Mouse (Mus musculus) heart, embryonic 12.5 days (tissue): ENCODE measurements at regions not wholly inside any gene's neighbourhood (a gene's known extent, or its start where the extent isn't known, plus 50 kb on each side); places are given as distances from the start of the nearest gene placed in this dataset.

ENCODE experiments used
- ATAC-seq: fragments of 200-750 bp; cut with Nextera tagmentation; 2 replicates; pipeline ENCODE4 v1.8.0; 2017; ENCODE audit warnings: moderate TSS enrichment, moderate library complexity; ENCODE audit not compliant: insufficient number of reproducible peaks, low FRiP score
- H3K27ac ChIP-seq: fragments of 300-500 bp; sonication (generic); 2 replicates; pipeline ENCODE4 v1.5.1; 2016; ENCODE audit warnings: mild to moderate bottlenecking, moderate library complexity; ENCODE audit not compliant: poor library complexity, severe bottlenecking
- H3K27me3 ChIP-seq: fragments of 300-500 bp; sonication (generic); replicated peaks from 2 replicates; pipeline ENCODE4 v1.6.1; 2016; ENCODE audit warnings: mild to moderate bottlenecking, moderate library complexity
- H3K36me3 ChIP-seq: fragments of 300-500 bp; sonication (generic); 2 replicates; pipeline ENCODE4 v1.6.1; 2016; ENCODE audit warnings: mild to moderate bottlenecking, moderate library complexity
- H3K4me1 ChIP-seq: fragments of 300-500 bp; sonication (generic); replicated peaks from 2 replicates; pipeline ENCODE4 v1.6.1; 2016; ENCODE audit warnings: mild to moderate bottlenecking
- H3K4me2 ChIP-seq: fragments of 300-500 bp; sonication (generic); 2 replicates; pipeline ENCODE4 v1.6.1; 2016; ENCODE audit warnings: mild to moderate bottlenecking, moderate library complexity
- H3K4me3 ChIP-seq: fragments of 300-500 bp; sonication (generic); 2 replicates; pipeline ENCODE4 v1.5.1; 2016; ENCODE audit warnings: mild to moderate bottlenecking
- H3K9ac ChIP-seq: fragments of 300-500 bp; sonication (generic); 2 replicates; pipeline ENCODE4 v1.6.1; 2016; ENCODE audit warnings: mild to moderate bottlenecking, moderate library complexity
- H3K9me3 ChIP-seq: fragments of 300-500 bp; sonication (generic); replicated peaks from 2 replicates; pipeline ENCODE4 v1.6.1; 2016; ENCODE audit warnings: mild to moderate bottlenecking, moderate library complexity
- WGBS: fragments of 180-500 bp; shearing (Covaris S2); methylation state at CpG from one replicate; pipeline ENCODE4 v1.1.7; 2016; 5-methylcytosine and 5-hydroxymethylcytosine counted together

DNA sequence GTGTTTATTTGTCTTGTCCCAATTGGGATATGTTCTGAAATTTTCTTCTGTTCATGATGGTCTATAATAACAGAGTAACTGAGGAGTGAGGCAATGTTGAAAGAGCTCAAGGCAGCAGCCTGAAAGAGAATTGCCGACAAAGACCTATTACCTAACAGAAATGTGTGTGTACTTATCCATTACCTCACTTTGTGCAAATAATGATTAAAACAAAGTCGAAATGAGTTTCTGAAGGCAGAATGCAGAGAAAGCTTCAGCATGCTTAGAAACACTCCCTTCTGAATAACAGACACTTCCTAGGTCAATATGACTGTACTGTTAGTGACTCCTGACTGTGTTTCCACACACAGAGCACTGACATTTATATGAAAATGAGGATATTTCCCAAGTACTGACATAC lies 63.0 kb downstream of the Kbtbd8 start:
- Histone ChIP-seq H3K4me1 (no peaks in the 10 kb centered on the region), H3K36me3 (no peaks in the 10 kb centered on the region), H3K4me2 (no peak overlapping the region), H3K4me3 (no peak overlapping the region), H3K9ac (no peak overlapping the region), H3K27ac (no peak overlapping the region), H3K9me3 (no peaks in the 10 kb centered on the region), H3K27me3 (no peaks in the 10 kb centered on the region)
- 67% methylated on average over 2 of the region's 2 CpGs for WGBS
- ATAC-seq, result no peak

DNA sequence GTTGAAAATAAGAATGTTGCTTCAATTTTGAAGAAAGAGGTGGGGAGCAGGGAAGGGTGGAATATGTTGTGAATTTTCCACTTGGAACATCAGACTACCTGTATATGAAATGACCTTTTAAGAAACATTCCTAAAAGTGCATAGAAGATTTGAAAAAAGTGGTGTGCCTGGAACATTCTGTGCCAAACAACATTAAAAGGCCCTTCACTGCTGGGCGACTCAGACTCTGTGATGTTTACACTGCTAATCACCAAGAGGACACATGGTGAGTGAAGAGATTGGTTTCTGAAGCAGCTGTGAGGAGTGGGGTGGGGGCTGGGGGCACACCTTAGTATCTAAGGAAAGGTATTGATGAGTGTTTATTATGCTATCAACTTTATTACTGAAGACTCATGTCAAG lies 65.2 kb downstream of the Kbtbd8 start:
- no peak overlapping the region for H3K4me3 ChIP-seq
- H3K27ac ChIP-seq, result no peak overlapping the region
- no peaks in the 10 kb centered on the region for H3K27me3 ChIP-seq
- WGBS, result 15% methylated on average over 1 of the region's 1 CpGs
- peaks cover 6% of the 10 kb centered on the region for H3K4me1 ChIP-seq
- ATAC-seq, result no peak
- H3K9me3 ChIP-seq, result no peaks in the 10 kb centered on the region
- no peak overlapping the region for H3K9ac ChIP-seq
- no peak overlapping the region for H3K4me2 ChIP-seq
- H3K36me3 ChIP-seq, result no peaks in the 10 kb centered on the region

DNA sequence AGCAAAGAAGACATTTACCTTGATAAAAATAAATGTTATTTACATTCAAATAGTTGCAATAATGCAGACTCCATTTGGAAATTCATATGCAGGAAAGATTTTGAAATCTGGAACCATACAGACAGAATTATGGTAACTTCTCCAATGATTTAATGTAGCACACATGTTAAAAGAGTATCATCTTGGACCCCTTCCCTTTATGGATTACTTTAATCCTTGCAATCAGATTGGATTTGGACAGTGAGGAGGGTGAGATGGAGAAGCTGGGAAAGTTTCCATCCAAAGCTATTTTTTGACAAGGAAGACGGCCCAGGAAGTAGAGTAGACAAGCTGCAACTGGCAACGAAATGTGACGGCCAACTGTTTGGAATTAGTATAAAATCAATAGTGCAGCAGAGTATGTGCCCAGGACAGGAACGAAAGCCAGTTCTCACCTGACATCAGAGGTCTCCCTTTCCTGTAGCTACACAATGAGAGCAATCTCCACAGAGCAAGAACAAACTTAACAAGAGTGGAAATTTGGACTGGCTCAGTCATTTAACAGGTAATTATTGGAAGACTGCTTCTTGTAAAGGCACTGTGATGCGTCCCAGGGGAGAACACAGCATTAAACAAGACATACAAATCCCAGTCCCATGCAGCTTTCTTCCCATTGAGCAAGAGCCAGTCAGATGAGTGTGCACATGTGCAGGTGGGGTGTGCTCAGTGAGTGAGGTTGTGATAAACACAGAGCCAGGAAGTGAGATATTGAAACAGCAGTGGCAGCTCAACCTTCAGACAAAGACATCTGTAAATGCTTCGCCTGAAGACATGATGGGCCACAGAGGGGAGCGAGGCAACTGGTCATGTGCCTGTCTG lies 68.3 kb downstream of the Kbtbd8 start:
- WGBS, result 64% methylated on average over 7 of the region's 7 CpGs
- no peak overlapping the region for H3K27ac ChIP-seq
- ATAC-seq, result no peak
- H3K27me3 ChIP-seq, result no peaks in the 10 kb centered on the region
- no peaks in the 10 kb centered on the region for H3K36me3 ChIP-seq
- no peaks in the 10 kb centered on the region for H3K9me3 ChIP-seq
- H3K4me1 ChIP-seq, result peaks cover 6% of the 10 kb centered on the region
- H3K4me3 ChIP-seq, result no peak overlapping the region
- no peak overlapping the region for H3K4me2 ChIP-seq
- no peak overlapping the region for H3K9ac ChIP-seq

DNA sequence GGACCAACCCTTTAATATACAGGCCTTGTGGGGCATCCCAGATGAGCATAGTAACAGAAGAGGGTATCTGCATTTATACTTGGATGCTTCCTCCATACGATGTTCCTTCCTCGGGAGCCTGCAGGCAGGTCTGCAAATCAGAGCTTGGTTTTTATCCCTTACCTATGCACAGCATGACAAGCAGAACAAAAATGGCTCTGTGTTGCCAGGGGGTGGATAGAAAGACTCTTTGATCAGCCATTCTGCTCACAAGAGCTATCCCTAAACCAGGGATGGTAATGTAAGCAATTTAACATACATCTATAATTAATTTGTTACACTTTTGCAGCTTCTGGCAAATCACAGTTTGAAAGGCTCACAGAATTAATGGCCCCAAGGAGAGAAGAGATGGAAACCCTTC lies 79.6 kb downstream of the Kbtbd8 start:
- WGBS, result 68% methylated on average over 2 of the region's 2 CpGs
- Histone ChIP-seq H3K27ac (no peak overlapping the region), H3K4me2 (no peak overlapping the region), H3K9ac (no peak overlapping the region), H3K27me3 (no peaks in the 10 kb centered on the region), H3K36me3 (no peaks in the 10 kb centered on the region), H3K4me3 (no peak overlapping the region), H3K9me3 (no peaks in the 10 kb centered on the region), H3K4me1 (no peaks in the 10 kb centered on the region)
- no peak for ATAC-seq

DNA sequence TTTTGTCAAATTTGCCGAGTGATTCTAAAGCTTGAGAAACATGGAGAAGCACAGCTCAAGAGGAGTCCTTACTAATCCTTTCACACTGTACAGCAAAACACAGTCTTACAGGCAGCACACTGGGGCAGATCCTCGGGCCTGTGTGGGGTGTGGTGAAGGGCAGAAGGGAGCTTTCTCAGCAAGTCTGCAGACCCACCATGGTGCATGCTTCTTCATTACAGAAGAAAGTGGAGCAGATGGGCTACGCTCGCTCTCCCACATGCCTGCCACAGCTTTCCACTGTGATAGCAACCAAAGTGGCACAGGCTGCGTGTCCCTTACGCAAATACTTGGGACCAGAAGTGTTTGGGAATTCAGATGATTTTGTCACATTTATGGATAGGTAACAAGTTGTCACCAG lies 81.6 kb downstream of the Kbtbd8 start:
- Histone ChIP-seq H3K4me2 (no peak overlapping the region), H3K9me3 (no peaks in the 10 kb centered on the region), H3K4me1 (no peaks in the 10 kb centered on the region), H3K4me3 (no peak overlapping the region), H3K27me3 (no peaks in the 10 kb centered on the region), H3K27ac (no peak overlapping the region), H3K9ac (no peak overlapping the region), H3K36me3 (no peaks in the 10 kb centered on the region)
- ATAC-seq, result no peak
- 74% methylated on average over 6 of the region's 6 CpGs for WGBS

DNA sequence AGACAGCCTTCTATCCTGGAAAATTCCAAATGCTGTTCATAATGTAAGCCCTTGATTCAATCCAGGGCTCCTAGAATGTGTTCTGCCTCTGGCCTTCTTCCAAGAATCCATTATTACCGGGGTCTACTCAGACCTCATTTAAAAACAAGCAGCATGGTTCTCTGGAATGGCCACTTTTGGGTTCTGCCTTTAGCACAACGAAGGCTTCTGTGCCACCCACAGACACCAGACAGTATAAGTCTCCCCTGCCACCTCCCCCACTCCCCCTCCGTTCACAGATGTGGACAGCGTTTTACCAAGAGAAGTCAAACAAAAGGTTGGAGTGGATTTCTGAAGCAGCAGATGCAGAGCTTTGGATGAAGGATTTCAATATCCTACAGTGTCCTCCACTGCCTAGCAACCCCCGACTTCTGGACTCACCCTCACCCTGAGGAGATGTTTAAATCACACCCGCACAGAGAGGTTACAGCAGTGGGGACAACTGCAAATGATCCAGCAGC lies 85.3 kb downstream of the Kbtbd8 start:
- no peaks in the 10 kb centered on the region for H3K9me3 ChIP-seq
- no peak for ATAC-seq
- H3K36me3 ChIP-seq, result no peaks in the 10 kb centered on the region
- H3K27ac ChIP-seq, result no peak overlapping the region
- no peak overlapping the region for H3K4me2 ChIP-seq
- no peaks in the 10 kb centered on the region for H3K4me1 ChIP-seq
- H3K4me3 ChIP-seq, result no peak overlapping the region
- H3K9ac ChIP-seq, result no peak overlapping the region
- 55% methylated on average over 6 of the region's 6 CpGs for WGBS
- H3K27me3 ChIP-seq, result no peaks in the 10 kb centered on the region

DNA sequence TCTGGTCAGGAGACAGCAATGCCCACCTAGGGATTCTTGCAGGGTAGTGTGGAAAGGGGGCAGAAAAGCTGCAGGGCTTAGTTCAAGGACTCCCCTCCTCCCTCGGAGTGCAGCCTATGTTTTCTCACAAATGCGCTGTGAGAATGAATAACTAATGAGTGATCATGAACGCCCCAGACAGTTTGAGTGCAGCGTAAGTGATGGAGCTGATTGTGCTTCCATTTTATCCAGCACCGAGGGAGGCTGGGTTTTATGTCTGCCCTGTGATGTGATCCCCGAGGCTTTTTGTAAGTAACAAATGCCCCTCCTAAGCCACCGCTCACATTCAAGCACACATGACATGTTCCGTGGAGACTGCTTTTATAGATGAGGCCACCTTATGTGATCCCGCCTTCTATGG lies 85.9 kb downstream of the Kbtbd8 start:
- no peak overlapping the region for H3K27ac ChIP-seq
- WGBS, result 79% methylated on average over 9 of the region's 9 CpGs
- no peak overlapping the region for H3K4me3 ChIP-seq
- no peaks in the 10 kb centered on the region for H3K27me3 ChIP-seq
- no peak overlapping the region for H3K9ac ChIP-seq
- H3K9me3 ChIP-seq, result no peaks in the 10 kb centered on the region
- no peak overlapping the region for H3K4me2 ChIP-seq
- no peaks in the 10 kb centered on the region for H3K4me1 ChIP-seq
- ATAC-seq, result no peak
- H3K36me3 ChIP-seq, result no peaks in the 10 kb centered on the region

DNA sequence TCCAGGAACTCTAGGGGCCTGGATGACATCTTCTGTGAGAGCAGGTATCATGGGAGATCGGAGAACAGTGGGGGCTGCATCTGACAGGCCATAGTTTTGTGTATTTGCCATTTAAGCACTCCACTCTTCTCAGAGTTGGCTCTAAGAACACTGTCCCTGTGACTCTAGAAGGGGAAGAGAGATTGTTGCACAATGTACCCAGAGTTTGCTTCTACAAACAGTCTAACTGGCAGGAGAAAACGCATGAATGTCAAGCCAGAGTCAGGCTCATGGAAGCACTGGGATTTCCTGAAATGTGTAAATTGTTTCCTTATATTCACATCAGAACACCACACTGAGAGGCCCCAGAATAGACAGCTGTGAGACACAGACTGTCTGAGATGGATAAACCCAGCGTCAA lies 87.2 kb downstream of the Kbtbd8 start:
- Histone ChIP-seq H3K4me2 (no peak overlapping the region), H3K4me3 (no peak overlapping the region), H3K27ac (no peak overlapping the region), H3K36me3 (no peaks in the 10 kb centered on the region), H3K9me3 (no peaks in the 10 kb centered on the region), H3K9ac (no peak overlapping the region), H3K4me1 (no peaks in the 10 kb centered on the region), H3K27me3 (no peaks in the 10 kb centered on the region)
- no peak for ATAC-seq
- 58% methylated on average over 3 of the region's 3 CpGs for WGBS

DNA sequence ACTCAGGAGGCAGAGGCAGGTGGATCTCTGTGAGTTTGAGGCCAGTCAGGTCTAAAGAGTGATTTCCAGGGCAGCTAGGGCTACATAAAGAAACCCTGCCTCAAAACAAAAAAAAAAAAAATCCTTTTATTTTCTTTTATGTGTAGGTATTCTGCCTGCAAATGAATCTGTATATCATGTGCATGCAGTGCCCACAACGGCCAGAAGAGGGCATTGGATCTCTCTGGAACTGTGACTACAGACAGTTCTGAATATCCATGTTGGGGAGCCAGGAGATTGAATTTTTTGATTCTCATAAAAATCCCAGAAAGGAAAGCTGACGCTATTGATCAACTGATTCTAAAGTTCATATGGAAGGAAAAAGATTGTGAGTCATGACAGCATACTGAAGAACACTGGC lies 90.0 kb downstream of the Kbtbd8 start:
- Histone ChIP-seq H3K4me3 (no peak overlapping the region), H3K9ac (no peak overlapping the region), H3K4me1 (no peaks in the 10 kb centered on the region), H3K27me3 (no peaks in the 10 kb centered on the region), H3K36me3 (no peaks in the 10 kb centered on the region), H3K4me2 (no peak overlapping the region), H3K27ac (no peak overlapping the region), H3K9me3 (no peaks in the 10 kb centered on the region)
- no peak for ATAC-seq
- 30% methylated on average over 2 of the region's 2 CpGs for WGBS

DNA sequence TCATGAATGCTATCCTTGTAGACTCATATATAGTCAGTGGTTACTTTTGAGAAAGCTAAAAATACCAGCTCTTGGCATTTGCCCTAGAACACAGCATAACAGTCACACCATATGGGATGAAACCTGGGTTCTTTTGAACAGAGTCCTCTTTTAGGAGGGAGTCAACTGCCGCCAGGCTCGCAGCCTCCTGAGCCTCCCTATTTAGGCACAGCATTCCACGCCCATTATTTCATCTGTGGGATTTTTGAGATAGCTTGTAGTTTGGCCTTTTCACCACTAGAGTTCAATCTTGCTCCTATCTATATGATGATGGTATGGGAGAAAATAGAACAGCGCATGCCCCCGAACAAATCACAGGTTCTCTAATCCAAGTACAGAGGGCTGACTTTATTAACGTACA lies 100.4 kb downstream of the Kbtbd8 start:
- H3K4me1 ChIP-seq, result no peaks in the 10 kb centered on the region
- H3K27ac ChIP-seq, result no peak overlapping the region
- WGBS, result 37% methylated on average over 6 of the region's 6 CpGs
- H3K36me3 ChIP-seq, result no peaks in the 10 kb centered on the region
- no peak for ATAC-seq
- H3K4me3 ChIP-seq, result no peak overlapping the region
- no peak overlapping the region for H3K4me2 ChIP-seq
- no peak overlapping the region for H3K9ac ChIP-seq
- H3K9me3 ChIP-seq, result no peaks in the 10 kb centered on the region
- peaks cover 7% of the 10 kb centered on the region for H3K27me3 ChIP-seq

DNA sequence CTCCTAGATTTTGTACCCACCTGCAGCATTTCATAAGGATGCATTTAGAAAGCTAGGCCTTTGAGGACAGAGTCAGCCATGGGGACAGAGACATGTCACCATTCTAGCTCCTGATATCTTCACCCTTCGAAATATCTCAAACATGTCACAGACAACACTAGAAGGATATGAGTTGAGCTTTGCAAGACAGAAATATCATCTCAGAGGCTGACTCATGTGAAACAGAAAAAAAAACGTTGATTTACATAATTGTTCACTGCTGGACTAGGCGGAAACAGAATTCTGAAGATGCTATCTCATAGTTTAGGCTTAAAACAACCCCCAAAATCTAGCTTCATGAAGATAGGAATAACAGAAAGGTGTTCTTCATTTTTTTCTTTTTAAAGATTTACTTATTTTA lies 101.8 kb downstream of the Kbtbd8 start:
- no peaks in the 10 kb centered on the region for H3K36me3 ChIP-seq
- no peaks in the 10 kb centered on the region for H3K4me1 ChIP-seq
- no peaks in the 10 kb centered on the region for H3K9me3 ChIP-seq
- H3K27me3 ChIP-seq, result peaks cover 7% of the 10 kb centered on the region
- no peak overlapping the region for H3K4me3 ChIP-seq
- H3K9ac ChIP-seq, result no peak overlapping the region
- WGBS, result 50% methylated on average over 3 of the region's 3 CpGs
- no peak overlapping the region for H3K4me2 ChIP-seq
- no peak for ATAC-seq
- no peak overlapping the region for H3K27ac ChIP-seq

DNA sequence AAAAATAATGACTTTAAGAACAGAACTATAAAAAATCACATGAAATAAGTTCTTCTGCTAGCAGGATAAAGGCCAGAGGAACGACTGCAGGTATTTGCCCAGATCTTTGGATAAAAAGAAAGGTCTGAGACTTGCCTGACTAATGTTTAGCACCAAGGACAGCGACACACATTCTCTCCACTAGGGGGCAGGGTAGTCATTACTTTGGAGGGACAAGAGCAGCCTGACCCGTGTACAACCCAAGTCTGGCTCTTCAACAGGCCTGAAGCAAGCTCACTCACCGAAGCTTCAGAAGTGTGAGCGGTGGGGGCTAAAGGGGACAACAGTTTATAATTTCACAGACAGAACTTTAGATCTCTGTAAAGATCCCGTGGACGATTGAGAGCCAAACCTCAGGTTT lies 98.4 kb upstream of the Gm10234 start:
- H3K27me3 ChIP-seq, result no peaks in the 10 kb centered on the region
- no peak overlapping the region for H3K27ac ChIP-seq
- H3K4me2 ChIP-seq, result no peak overlapping the region
- no peak overlapping the region for H3K4me3 ChIP-seq
- no peaks in the 10 kb centered on the region for H3K9me3 ChIP-seq
- no peaks in the 10 kb centered on the region for H3K36me3 ChIP-seq
- WGBS, result 29% methylated on average over 7 of the region's 7 CpGs
- no peak for ATAC-seq
- H3K4me1 ChIP-seq, result no peaks in the 10 kb centered on the region
- no peak overlapping the region for H3K9ac ChIP-seq
